Mouse (Mus musculus): Measurements from ENCODE around the gene Cdk5rap3.

The Cdk5rap3 gene

GRCm38 (mm10) chr11:96933562-96934276 lies 17.4 kb upstream of the Cdk5rap3 start:
- DNase-seq, result no peak

- DNase-seq, result peak; percentile 88
Measured at GRCm38 (mm10) chr11:96931327-96932062, 15.2 kb upstream of the Cdk5rap3 start.

- no peak for DNase-seq
Measured at GRCm38 (mm10) chr11:96929766-96930331, 13.6 kb upstream of the Cdk5rap3 start.

DNA sequence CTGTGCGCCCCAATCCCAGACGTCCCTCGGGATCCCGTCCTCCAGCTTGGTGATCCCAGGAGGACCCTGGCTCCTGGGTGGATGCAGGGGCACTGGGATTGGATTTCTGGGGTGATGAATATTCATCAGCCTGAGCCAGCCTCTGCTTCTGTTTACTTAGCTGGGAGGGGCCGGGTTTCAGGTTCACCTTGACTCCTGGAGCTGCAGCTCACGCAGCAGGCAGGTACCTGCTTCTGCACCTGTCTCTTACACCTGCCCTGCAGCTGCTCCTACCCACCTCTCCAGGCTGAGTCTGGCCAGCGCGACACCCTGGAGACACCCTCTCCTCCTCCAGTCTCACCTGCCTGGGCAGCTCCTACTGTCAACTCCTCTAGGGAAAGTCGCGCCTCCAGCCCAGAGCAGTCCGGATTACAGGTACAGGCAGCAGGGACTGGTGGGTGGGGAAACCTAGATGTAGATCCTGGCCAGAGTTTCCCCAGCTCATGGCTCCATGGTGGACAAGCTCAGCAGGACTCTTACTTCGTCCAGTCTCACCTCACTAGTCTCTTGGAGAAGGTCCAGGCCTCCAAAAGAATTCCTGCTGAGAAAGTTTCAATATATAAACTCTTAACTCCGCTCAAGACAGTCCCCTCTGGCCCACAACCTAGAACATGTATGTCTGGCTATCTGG lies 12.9 kb upstream of the Cdk5rap3 start:
- peak; percentile 66 for DNase-seq

GRCm38 (mm10) chr11:96928691-96929090 lies 12.4 kb upstream of the Cdk5rap3 start:
- no peak for DNase-seq

DNA sequence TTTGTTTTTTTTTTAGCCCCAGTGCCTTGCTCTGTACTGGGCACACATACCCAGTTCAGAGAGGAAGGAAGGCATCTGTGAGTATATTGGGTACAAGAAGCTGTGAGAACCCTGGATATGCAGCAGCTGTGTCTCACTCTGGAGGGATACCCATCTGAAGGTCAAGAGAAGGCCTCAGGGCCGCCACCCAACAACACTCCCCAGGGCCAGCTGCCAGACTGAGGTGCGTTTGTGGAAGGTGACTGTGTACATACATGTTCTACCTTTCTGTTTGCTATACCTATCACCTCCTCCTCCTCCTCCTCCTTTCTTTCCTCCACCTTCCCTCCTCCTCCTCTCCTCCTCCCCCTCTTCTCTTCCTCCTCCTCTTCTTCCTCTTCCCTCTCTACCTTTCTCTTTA lies 11.8 kb upstream of the Cdk5rap3 start, which contains the start of gene Prr15l:
Gene Prr15l, plus strand, starts transcription at position 17 of the 400 bp plus-strand sequence.
- no peak for DNase-seq

DNA sequence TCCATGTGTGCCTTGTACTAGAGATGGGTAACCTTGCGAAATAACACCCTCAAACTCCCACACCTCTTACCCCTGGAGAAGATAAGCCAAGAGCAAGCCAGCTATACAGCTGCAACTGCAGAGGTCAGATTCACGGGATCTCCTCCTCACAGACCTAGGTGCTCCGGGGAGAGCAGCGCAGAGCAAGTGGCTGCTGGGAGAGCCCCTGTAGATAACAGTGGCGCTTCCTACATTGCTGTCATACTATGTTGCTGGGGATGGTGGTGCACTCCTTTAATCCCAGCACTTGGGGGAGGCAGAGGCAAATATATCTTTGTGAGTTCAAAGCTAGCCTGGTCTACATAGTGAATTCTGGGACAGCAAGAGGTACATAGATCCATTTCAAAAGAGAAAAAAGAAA lies 10.3 kb upstream of the Cdk5rap3 start:
- no peak for DNase-seq

DNA sequence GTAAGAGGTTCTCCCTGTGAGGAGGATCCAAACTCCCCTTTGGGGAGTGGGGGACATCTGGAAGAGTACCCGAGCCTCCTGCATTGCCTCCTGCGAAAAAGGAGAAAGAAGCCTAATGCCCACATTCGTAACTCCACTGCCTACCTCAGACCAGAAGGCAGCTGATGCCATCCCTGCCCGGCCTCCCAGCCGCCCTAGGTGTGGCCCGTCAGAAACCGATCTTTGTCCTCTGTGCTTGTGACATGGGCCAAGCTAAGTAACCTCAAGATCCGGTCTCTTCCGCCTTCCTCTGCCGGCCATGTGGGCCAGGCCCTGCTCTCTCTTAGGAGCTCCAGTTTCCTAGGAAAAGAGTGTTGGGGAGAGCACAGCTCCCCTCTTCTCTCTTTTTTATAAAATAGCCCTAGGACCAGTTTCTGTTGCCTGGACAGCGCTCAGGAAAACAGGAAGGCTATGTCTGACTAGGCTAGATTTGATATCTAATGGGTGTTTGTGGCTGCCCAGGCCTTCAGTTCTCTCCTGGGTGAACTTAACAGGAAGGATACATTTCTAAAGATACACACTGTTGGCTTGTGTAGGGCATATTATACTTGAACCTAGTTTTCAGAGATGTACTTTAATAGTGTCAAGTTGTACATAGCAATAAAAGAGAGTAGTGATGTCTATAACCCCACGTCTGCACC lies 9.3 kb upstream of the Cdk5rap3 start:
- DNase-seq, result no peak

- DNase-seq, result no peak
Measured at GRCm38 (mm10) chr11:96924861-96925260, 8.6 kb upstream of the Cdk5rap3 start.

DNA sequence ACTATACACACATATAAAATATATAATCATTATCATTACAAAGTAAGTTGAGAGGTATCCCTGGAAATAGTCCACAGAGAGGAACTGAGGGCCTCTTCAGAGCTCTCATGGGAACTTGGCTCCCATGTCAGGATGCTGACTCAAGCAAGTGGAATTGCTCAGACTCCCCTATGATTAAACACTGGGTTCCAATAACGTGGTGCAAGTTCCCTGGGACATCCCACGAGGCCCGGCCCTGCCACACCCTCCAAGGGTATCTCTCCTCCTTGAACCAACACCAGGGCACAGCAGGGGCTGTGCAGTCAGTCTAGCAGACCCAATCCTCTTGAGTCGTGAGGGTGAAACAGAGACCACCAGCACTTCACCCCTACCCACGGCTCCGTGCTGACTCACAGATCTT lies 2.7 kb upstream of the Cdk5rap3 start:
- no peak for DNase-seq

DNA sequence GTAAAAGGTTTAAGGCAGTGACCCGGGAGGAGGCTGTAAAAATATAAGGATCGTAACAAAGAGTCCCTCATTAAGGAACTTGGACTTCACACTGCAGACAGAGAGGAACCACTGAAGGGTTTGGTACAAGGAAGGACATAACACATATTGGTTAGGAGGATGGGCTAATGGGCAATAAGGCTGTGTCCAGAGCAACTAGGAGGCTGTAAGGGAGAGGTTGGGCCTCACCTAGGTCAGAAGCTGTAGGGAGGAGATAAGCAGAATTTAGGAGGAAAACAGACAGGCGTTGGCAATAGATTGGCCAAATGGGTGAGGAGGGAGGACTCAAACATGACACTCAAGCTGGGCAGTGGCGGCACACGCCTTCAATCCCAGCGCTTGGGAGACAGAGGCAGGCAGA lies 1.1 kb upstream of the Cdk5rap3 start:
- DNase-seq, result no peak

DNA sequence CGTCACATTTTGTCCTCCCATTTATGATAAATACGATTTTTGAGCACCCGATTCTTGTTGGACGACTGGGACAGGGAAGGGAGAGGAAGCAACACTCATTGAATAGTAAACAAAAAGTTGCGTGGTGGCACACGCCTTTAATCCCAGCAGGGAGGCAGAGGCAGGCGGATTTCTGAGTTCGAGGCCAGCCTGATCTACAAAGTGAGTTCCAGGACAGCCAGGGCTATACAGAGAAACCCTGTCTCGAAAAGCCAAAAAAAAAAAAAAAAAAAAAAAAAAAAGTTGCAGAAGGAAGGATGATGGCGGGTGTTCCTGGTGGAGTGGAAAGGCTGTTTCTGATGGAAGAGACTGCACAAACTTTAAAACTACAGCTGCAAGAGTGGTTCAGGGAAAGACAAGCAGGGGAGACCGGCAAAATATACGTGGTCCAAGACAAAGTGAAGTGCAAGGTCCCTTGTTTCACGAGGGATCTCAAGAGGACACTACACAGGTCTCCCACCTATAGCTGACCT lies 645 bp upstream of the Cdk5rap3 start:
- DNase-seq, result no peak

DNA sequence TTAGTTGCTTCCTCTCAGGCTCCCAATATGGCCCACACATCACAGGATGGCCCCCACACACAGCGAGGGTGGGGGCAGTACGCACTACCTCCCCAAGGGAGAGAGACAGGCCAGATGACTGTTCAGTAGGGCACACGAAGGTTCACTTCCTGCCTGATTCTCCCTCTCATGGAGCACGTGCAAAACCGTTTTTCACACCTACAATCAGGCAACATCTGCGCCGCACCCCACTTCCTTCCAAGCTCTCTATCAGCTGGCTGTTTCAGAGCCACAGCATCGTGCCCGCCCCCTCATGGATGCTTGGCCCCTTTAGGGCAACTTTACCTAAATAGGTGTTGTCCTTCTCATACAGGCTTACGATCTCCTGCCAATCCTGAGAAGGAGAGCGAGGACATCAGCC lies 3.6 kb downstream of the Cdk5rap3 start:
- no peak for DNase-seq

GRCm38 (mm10) chr11:96910003-96910402 lies 6.3 kb downstream of the Cdk5rap3 start:
- DNase-seq, result peak; percentile 79

DNA sequence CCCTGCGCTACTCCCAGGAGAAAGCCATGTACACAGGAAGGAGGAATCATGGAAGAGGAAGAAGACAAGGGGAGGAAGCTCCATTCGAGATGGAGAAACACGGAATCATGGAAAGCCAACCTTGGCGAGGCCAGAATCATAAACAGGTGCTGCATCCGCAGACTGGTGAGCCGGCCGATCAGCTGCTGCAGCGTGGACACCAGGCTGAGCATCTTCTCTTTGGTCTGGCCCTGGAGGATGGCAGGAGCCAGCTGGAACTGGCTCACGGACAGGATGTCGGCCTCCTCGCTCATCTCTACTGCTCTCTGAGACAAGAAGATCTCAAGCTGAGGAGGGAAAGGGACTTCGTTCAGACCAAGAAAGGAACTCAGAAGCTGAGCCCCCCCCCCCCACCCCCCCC lies 7.7 kb downstream of the Cdk5rap3 start:
- DNase-seq, result no peak

GRCm38 (mm10) chr11:96906431-96907161 lies 9.7 kb downstream of the Cdk5rap3 start:
- no peak for DNase-seq

DNA sequence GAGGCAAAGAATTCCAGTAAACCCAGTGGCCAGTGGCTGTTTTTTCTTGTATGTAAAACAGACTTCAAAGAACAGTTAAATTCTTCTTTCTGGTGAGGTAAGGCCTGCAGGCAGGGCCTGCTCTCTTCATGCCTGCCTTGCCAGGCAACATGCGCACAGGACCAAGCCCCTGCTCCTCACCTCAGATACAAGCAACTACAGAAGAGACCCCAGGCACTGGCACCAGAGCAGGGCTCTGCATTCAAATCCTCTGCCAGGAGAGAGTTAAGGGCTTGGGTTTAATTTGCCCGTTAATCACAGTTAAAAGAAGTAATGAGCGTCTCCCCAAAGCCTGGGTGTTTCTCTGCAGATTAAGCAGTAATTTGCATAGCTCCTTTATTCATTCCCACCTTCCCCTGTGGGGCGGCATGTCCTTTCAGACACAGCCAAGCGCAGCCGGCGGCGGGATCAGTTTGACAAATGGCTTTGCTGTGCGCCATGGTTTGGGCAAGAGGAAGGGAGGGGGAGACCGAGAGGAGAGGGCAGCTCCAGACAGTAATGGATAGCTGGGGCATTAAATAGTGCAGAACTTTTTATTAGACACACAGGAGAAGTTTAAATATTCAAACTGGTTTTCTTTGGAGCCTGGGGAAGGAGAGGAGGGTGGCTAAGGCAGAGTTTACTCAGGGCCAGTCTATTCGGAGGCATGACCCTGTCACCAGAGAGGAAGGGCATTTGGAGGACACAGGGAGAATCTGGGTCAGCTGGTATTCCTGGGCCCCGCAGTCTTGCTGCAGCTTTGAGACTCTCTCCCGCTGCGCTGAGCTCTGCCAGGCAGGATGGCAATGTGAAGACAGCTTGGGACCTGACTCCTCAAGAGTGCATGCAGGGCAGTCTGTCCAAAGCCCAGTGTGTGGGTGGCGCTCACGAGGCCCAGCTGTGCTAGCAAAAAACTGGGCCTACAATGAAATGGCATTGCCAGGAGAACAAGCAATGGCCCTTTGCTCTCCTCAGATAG lies 13.4 kb downstream of the Cdk5rap3 start:
- DNase-seq, result no peak

GRCm38 (mm10) chr11:96901332-96901731 lies 15.0 kb downstream of the Cdk5rap3 start:
- DNase-seq, result no peak

GRCm38 (mm10) chr11:96899449-96900306 lies 16.6 kb downstream of the Cdk5rap3 start:
- no peak for DNase-seq

DNA sequence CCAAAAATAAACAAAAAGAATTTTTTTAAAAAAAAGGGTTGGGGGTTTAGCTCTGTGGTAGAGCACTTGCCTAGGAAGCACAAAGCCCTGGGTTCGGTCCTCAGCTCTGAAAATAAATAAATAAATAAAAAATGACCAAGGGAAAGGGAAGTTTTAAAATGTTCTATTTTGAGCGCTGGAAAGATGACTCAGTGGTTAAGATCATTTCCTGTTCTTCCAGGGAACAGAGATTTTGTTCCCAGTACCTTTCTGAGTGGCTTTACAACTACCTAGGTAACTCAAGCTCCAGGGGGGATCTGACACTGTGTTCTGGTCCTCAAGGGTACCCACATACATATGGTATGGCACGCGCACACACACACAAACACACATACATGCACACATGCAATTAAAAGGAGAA lies 20.4 kb downstream of the Cdk5rap3 start:
- DNase-seq, result no peak

Data from lung, postnatal 14 days (tissue).